Mouse (Mus musculus) natural killer cell, adult 2 months (primary cell): ENCODE measurements at regions not wholly inside any gene's neighbourhood (a gene's known extent, or its start where the extent isn't known, plus 50 kb on each side); places are given as distances from the start of the nearest gene placed in this dataset.

Experiments used
- DNase-seq, 2 experiments: peaks; one replicate each; pipeline ENCODE4 v3.0.0; 2022; ENCODE audit warnings: low spot score in 2 of 2

- DNase-seq: no peak
These were observed 205.7 kb upstream of the Tet2 start for GRCm38 (mm10) chr3:133750606-133751005.

- DNase-seq: no peak
These were observed 206.1 kb upstream of the Tet2 start for GRCm38 (mm10) chr3:133751011-133751410.

- no peak for DNase-seq
These were observed 206.6 kb upstream of the Tet2 start for GRCm38 (mm10) chr3:133751565-133751964.

GRCm38 (mm10) chr3:133753041-133753440 lies 208.1 kb upstream of the Tet2 start:
- DNase-seq: no peak

- DNase-seq: no peak
These were observed 209.3 kb upstream of the Tet2 start for GRCm38 (mm10) chr3:133754006-133754910.

GRCm38 (mm10) chr3:133754911-133755259 lies 209.9 kb upstream of the Tet2 start:
- no peak for DNase-seq

- DNase-seq: no peak
These were observed 212.9 kb upstream of the Tet2 start for GRCm38 (mm10) chr3:133757756-133758420.

- no peak for DNase-seq
These were observed 213.5 kb upstream of the Tet2 start for GRCm38 (mm10) chr3:133758421-133758820.

- no peak for DNase-seq
These were observed 214.7 kb upstream of the Tet2 start for GRCm38 (mm10) chr3:133759611-133760010.

GRCm38 (mm10) chr3:133760221-133760620 lies 215.3 kb upstream of the Tet2 start:
- no peak for DNase-seq

GRCm38 (mm10) chr3:133763721-133764120 lies 218.8 kb upstream of the Tet2 start:
- DNase-seq: no peak

- no peak for DNase-seq
These were observed 228.6 kb upstream of the Tet2 start for GRCm38 (mm10) chr3:133773490-133773889.

GRCm38 (mm10) chr3:133774229-133774628 lies 229.3 kb upstream of the Tet2 start:
- DNase-seq: no peak

- DNase-seq: no peak
These were observed 231.1 kb upstream of the Tet2 start for GRCm38 (mm10) chr3:133776013-133776412.

GRCm38 (mm10) chr3:133779161-133779789 lies 234.3 kb upstream of the Tet2 start:
- DNase-seq: no peak

- no peak for DNase-seq
These were observed 238.1 kb upstream of the Tet2 start for GRCm38 (mm10) chr3:133783060-133783459.

GRCm38 (mm10) chr3:133791361-133791760 lies 246.4 kb upstream of the Tet2 start:
- DNase-seq: no peak

- no peak for DNase-seq
These were observed 264.1 kb upstream of the Tet2 start for GRCm38 (mm10) chr3:133809007-133809552.

GRCm38 (mm10) chr3:133818966-133819700 lies 274.2 kb upstream of the Tet2 start:
- no peak for DNase-seq

- DNase-seq: no peak
These were observed 288.9 kb upstream of the Tet2 start for GRCm38 (mm10) chr3:133833739-133834391.

GRCm38 (mm10) chr3:133834459-133834858 lies 289.5 kb upstream of the Tet2 start:
- no peak for DNase-seq
